Comparison of ENCODE assay signal across 26 mouse cellular contexts in the genomic region with DNA sequence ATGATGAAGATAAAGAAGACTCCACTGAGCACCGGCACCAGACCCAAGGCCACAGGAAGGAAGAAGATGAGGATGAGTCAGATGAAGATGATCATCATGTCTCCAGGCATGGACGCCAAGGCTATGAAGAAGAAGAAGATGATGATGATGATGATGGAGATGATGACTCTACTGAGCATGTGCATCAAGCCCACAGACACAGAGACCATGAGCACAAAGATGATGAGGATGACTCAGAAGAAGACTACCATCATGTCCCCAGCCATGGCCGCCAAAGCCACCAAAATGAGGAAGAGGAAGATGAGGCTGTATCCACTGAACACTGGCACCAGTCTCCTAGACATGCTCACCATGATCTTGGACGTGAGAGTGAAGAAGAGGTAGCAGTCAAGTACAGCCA. TPM values are rescaled to one million over a fixed set of nuclear protein-coding genes. Genes with fewer than 3 reads are reported as not detected.
DNase-seq lines count a peak whose midpoint lies in the region; ATAC-seq and TF ChIP-seq lines count a peak whose summit lies in the region.
"Had no signal": no experiment of that assay in that cellular context is flagged by ENCODE, and none has a peak within 500 bp of the region (broad histone marks: within the 10 kb centered on the region; RNA-seq: fewer than 3 reads in every experiment).

No protein-coding gene starts in this region.

- 80% methylated on average over 4 of the region's 4 CpGs for WGBS in heart, adult 2 months
- WGBS in heart, postnatal 0 days = 92% methylated on average over 4 of the region's 4 CpGs
- WGBS in neural tube, embryonic 15.5 days = 89% methylated on average over 4 of the region's 4 CpGs

- no peaks in the 10 kb centered on the region for H3K36me3 ChIP-seq in heart, adult 2 months (ENCODE audit: control insufficient read depth, insufficient read depth, low read length)
- H3K36me3 ChIP-seq in heart, postnatal 0 days (replicated peaks; ENCODE audit: control insufficient read depth, insufficient read depth, low read length) = no peaks in the 10 kb centered on the region
- no peaks in the 10 kb centered on the region for H3K36me3 ChIP-seq in CH12.LX (replicated peaks in 1 of 2; ENCODE audit: control insufficient read depth in 1 of 2, insufficient read depth in 1 of 2, low read length in 1 of 2)
- H3K36me3 ChIP-seq in neural tube, embryonic 15.5 days = 0 out of 2 replicates have a peak, but pooled peaks cover under 1% of the 10 kb centered on the region
- H3K36me3 ChIP-seq: embryonic facial prominence, embryonic 15.5 days; forebrain, embryonic 10.5 days; hindbrain, embryonic 10.5 days; hindbrain, embryonic 15.5 days had no signal

- dilution Hi-C loops in CH12.LX (cut with MboI; ENCODE audit: extremely low pct_ligation_motif_present, extremely low pct_unique_long_range_greater_than_20kb, low sequenced_read_pairs) = no loop called here

- H3K4me1 ChIP-seq in heart, adult 2 months (ENCODE audit: control insufficient read depth, insufficient read depth, low read length) = peaks cover 13% of the 10 kb centered on the region
- peaks cover 49% of the 10 kb centered on the region for H3K4me1 ChIP-seq in heart, postnatal 0 days (ENCODE audit: control insufficient read depth, insufficient read depth)
- peaks cover 43 to 67% of the 10 kb centered on the region in 2 experiments for H3K4me1 ChIP-seq in CH12.LX (ENCODE audit: control insufficient read depth in 1 of 2, insufficient read depth in 2 of 2)
- peaks cover 51% of the 10 kb centered on the region for H3K4me1 ChIP-seq in neural tube, embryonic 15.5 days

- no peak for TF ChIP-seq CTCF in heart, adult 2 months (IDR thresholded peaks at IDR 0.05)
- no peak for TF ChIP-seq CTCF in heart, postnatal 0 days (IDR thresholded peaks at IDR 0.05; ENCODE audit: low read depth)
- TF ChIP-seq CTCF in CH12.LX (conservative IDR thresholded peaks at IDR 0.05 in 1 of 2, IDR thresholded peaks at IDR 0.05 in 1 of 2; ENCODE audit: low read depth in 2 of 2, low read length in 2 of 2) = no peak

- no peak for ATAC-seq in heart, postnatal 0 days (ENCODE audit: insufficient read depth, low read depth)
- ATAC-seq in neural tube, embryonic 15.5 days (ENCODE audit: low FRiP score) = no peak
- ATAC-seq: forebrain, embryonic 14.5 days; inflammation-experienced regulatory T-cells, adult 6 months; intestine, postnatal 0 days had no signal

- TF ChIP-seq RAD21 in CH12.LX (IDR thresholded peaks at IDR 0.05; ENCODE audit: low read depth, low read length) = no peak

- H3K27me3 ChIP-seq in heart, adult 2 months (ENCODE audit: control insufficient read depth, insufficient read depth, low read length) = no peaks in the 10 kb centered on the region
- H3K27me3 ChIP-seq in heart, postnatal 0 days (ENCODE audit: control insufficient read depth, insufficient read depth, low read length) = no peaks in the 10 kb centered on the region; the same call in 1 of the 2 replicates
- H3K27me3 ChIP-seq in CH12.LX (replicated peaks) = peaks cover 85% of the 10 kb centered on the region
- H3K27me3 ChIP-seq in neural tube, embryonic 15.5 days (replicated peaks) = peaks cover 13% of the 10 kb centered on the region; the same call in 1 of the 2 replicates
- H3K27me3 ChIP-seq: embryonic facial prominence, embryonic 15.5 days had no signal

- peak overlapping the region; percentile 50 for H3K4me3 ChIP-seq in heart, adult 2 months
- H3K4me3 ChIP-seq in heart, postnatal 0 days (ENCODE audit: low read depth, low read length) = no peak overlapping the region
- H3K4me3 ChIP-seq in CH12.LX (replicated peaks in 1 of 3; ENCODE audit: low read depth in 2 of 3, low read length in 2 of 3, poor library complexity in 1 of 3) = no peak overlapping the region
- no peak overlapping the region for H3K4me3 ChIP-seq in neural tube, embryonic 15.5 days (replicated peaks)
- H3K4me3 ChIP-seq: embryonic facial prominence, embryonic 15.5 days; erythroblast, embryonic 14.5 days; forebrain, embryonic 10.5 days; hindbrain, embryonic 10.5 days; hindbrain, embryonic 15.5 days had no signal

- DNase-seq in heart, adult 2 months = no peak
- no peak for DNase-seq in heart, adult 18-20 months
- no peak for DNase-seq in heart, postnatal 0 days (ENCODE audit: low spot score)
- DNase-seq in heart, postnatal 36 days = no peak
- peak; percentile 48 for DNase-seq in CH12.LX (ENCODE audit: extremely low read depth)
- DNase-seq in retina, postnatal 1 day = no peak
- DNase-seq: adrenal gland, adult 8-10 months; adrenal gland, postnatal 36 days; cerebellum, adult 2 months; cerebellum, postnatal 10 days; embryo, embryonic 11 days had no signal

- no peak for TF ChIP-seq EP300 in heart, adult 2 months (IDR thresholded peaks at IDR 0.05; ENCODE audit: insufficient read depth, low read depth, low read length)
- no peak for TF ChIP-seq EP300 in heart, postnatal 0 days (IDR thresholded peaks at IDR 0.05; ENCODE audit: low read depth)
- peak; percentile 34; the same call in 1 of the 2 replicates for TF ChIP-seq EP300 in CH12.LX (IDR thresholded peaks at IDR 0.05; ENCODE audit: low read length)

- in situ Hi-C loops in CH12.LX (cut with MboI; ENCODE audit: low pct_ligation_motif_present, low pct_unique_long_range_greater_than_20kb, low sequenced_read_pairs) = no loop called here

- peak overlapping the region; percentile 94 for H3K4me2 ChIP-seq in heart, postnatal 0 days (ENCODE audit: low read depth, low read length)
- H3K4me2 ChIP-seq in CH12.LX (ENCODE audit: insufficient read depth, low read depth, poor library complexity, severe bottlenecking) = no peak overlapping the region
- H3K4me2 ChIP-seq in neural tube, embryonic 15.5 days = no peak overlapping the region
- H3K4me2 ChIP-seq: embryonic facial prominence, embryonic 15.5 days; hindbrain, embryonic 15.5 days had no signal

- intact Hi-C loops in heart, adult 2 months (cut with DNase I) = no loop called here
- intact Hi-C loops in heart, postnatal 36 days (cut with DNase I) = no loop called here

- no peak for TF ChIP-seq POLR2A in heart, adult 2 months (IDR thresholded peaks at IDR 0.05; ENCODE audit: insufficient read depth, low read depth, low read length)
- TF ChIP-seq POLR2A in CH12.LX (IDR thresholded peaks at IDR 0.05; ENCODE audit: low read depth, low read length) = no peak

- H3K79me2 ChIP-seq in heart, adult 2 months (replicated peaks; ENCODE audit: control insufficient read depth, insufficient read depth, low read length) = no peaks in the 10 kb centered on the region
- H3K79me2 ChIP-seq in CH12.LX (replicated peaks; ENCODE audit: control insufficient read depth, extremely low read depth, insufficient read depth, poor library complexity, severe bottlenecking) = no peaks in the 10 kb centered on the region

- H3K27ac ChIP-seq in heart, adult 2 months = peak overlapping the region; percentile 13
- H3K27ac ChIP-seq in heart, postnatal 0 days (ENCODE audit: low read depth) = no peak overlapping the region
- no peak overlapping the region for H3K27ac ChIP-seq in CH12.LX (ENCODE audit: insufficient read depth, low read depth)
- no peak overlapping the region for H3K27ac ChIP-seq in neural tube, embryonic 15.5 days (replicated peaks)
- H3K27ac ChIP-seq: embryonic facial prominence, embryonic 15.5 days; forebrain, embryonic 10.5 days; hindbrain, embryonic 10.5 days; hindbrain, embryonic 15.5 days had no signal

- no peak overlapping the region for H3K9ac ChIP-seq in heart, adult 2 months (ENCODE audit: low read depth, low read length)
- no peak overlapping the region for H3K9ac ChIP-seq in heart, postnatal 0 days (replicated peaks; ENCODE audit: low read depth, low read length)
- no peak overlapping the region for H3K9ac ChIP-seq in CH12.LX (ENCODE audit: insufficient read depth, low read depth)
- H3K9ac ChIP-seq in neural tube, embryonic 15.5 days (replicated peaks) = no peak overlapping the region
- H3K9ac ChIP-seq: embryonic facial prominence, embryonic 15.5 days; hindbrain, embryonic 15.5 days had no signal

- no peaks in the 10 kb centered on the region for H3K9me3 ChIP-seq in heart, postnatal 0 days (replicated peaks; ENCODE audit: control insufficient read depth, low read length)
- H3K9me3 ChIP-seq in CH12.LX (replicated peaks; ENCODE audit: low read length) = peaks cover 5% of the 10 kb centered on the region
- no peaks in the 10 kb centered on the region for H3K9me3 ChIP-seq in neural tube, embryonic 15.5 days (replicated peaks)
- H3K9me3 ChIP-seq: embryonic facial prominence, embryonic 15.5 days; forebrain, embryonic 10.5 days; hindbrain, embryonic 10.5 days; hindbrain, embryonic 15.5 days had no signal

RNA-seq across cellular contexts. Expression of a gene that starts 1.2 kb away (rescaled TPM):
- 1,000 to 10,000 TPM in 1 of 2 experiments, 100 to 1,000 TPM in 1; 863 to 1,007 TPM for total RNA-seq in heart, adult 2 months (2021)
- polyA plus RNA-seq in heart, adult 2 months (2012; rRNA removed) = 383 and 578 TPM in 2 replicates
- total RNA-seq in heart, adult 18-20 months (2021) = 100 to 1,000 TPM; 954 to 975 TPM
- total RNA-seq in heart, postnatal 0 days (2014; rRNA removed; ENCODE audit: low replicate concordance) = 38.8 and 39.7 TPM in 2 replicates
- polyA plus RNA-seq in heart, postnatal 0 days (2015; fragmentation: Nextera tagmentation; extraction: Ambion mirVana) = 43.8 and 45.9 TPM in 2 replicates
- 100 to 1,000 TPM; 842 to 873 TPM for total RNA-seq in heart, postnatal 36 days (2021)
- 0.13 and 0.21 TPM in 2 replicates for total RNA-seq in CH12.LX (2012; rRNA removed)
- total RNA-seq in CH12.LX (2014; rRNA removed) = not detected in 2 replicates
- 0.10 and 0.16 TPM in 2 replicates for polyA plus RNA-seq in CH12.LX (2012; ENCODE audit: insufficient read length, low read depth)
- 0.75 and 0.79 TPM in 2 replicates for polyA plus RNA-seq in neural tube, embryonic 15.5 days (2015; fragmentation: Nextera tagmentation; extraction: Ambion mirVana)
- polyA plus RNA-seq: erythroblast, embryonic 14.5 days; inflammation-experienced regulatory T-cells, adult 6 months had no signal

RNA-seq across cellular contexts. Expression of a gene that starts 2.7 kb away (rescaled TPM):
- 10 to 100 TPM; 21.0 to 21.4 TPM for total RNA-seq in heart, adult 2 months (2021)
- 38.7 and 40.9 TPM in 2 replicates for polyA plus RNA-seq in heart, adult 2 months (2012; rRNA removed)
- 10 to 100 TPM; 20.0 to 27.9 TPM for total RNA-seq in heart, adult 18-20 months (2021)
- total RNA-seq in heart, postnatal 0 days (2014; rRNA removed; ENCODE audit: low replicate concordance) = 15.8 and 44.0 TPM in 2 replicates
- 14.2 and 15.2 TPM in 2 replicates for polyA plus RNA-seq in heart, postnatal 0 days (2015; fragmentation: Nextera tagmentation; extraction: Ambion mirVana)
- total RNA-seq in heart, postnatal 36 days (2021) = 10 to 100 TPM; 24.6 to 27.4 TPM
- total RNA-seq in CH12.LX (2012; rRNA removed) (10.7 and 17.6 TPM in 2 replicates), CH12.LX (2014; rRNA removed) (8.6 and 12.0 TPM in 2 replicates)
- polyA plus RNA-seq in CH12.LX (2012; ENCODE audit: insufficient read length, low read depth) = 9.3 and 11.0 TPM in 2 replicates
- 9.4 and 12.0 TPM in 2 replicates for polyA plus RNA-seq in neural tube, embryonic 15.5 days (2015; fragmentation: Nextera tagmentation; extraction: Ambion mirVana)

RNA-seq across cellular contexts. Expression of a gene that starts 30.5 kb away (rescaled TPM):
- total RNA-seq in heart, adult 2 months (2021) = under 1 TPM; 0.11 to 0.26 TPM
- 0.09 and 0.14 TPM in 2 replicates for polyA plus RNA-seq in heart, adult 2 months (2012; rRNA removed)
- under 1 TPM in 1 of 2 experiments, not detected in 1; 0.33 TPM for total RNA-seq in heart, adult 18-20 months (2021)
- 0.15 and 1.8 TPM in 2 replicates for total RNA-seq in heart, postnatal 0 days (2014; rRNA removed; ENCODE audit: low replicate concordance)
- 0.58 and 0.68 TPM in 2 replicates for polyA plus RNA-seq in heart, postnatal 0 days (2015; fragmentation: Nextera tagmentation; extraction: Ambion mirVana)
- not detected for total RNA-seq in heart, postnatal 36 days (2021)
- total RNA-seq in CH12.LX (2012; rRNA removed) (1.5 and 1.9 TPM in 2 replicates), CH12.LX (2014; rRNA removed) (0.21 and 0.32 TPM in 2 replicates)
- 0.57 and 0.61 TPM in 2 replicates for polyA plus RNA-seq in CH12.LX (2012; ENCODE audit: insufficient read length, low read depth)
- 27.3 and 29.5 TPM in 2 replicates for polyA plus RNA-seq in neural tube, embryonic 15.5 days (2015; fragmentation: Nextera tagmentation; extraction: Ambion mirVana)
- total RNA-seq: common myeloid progenitor, adult 5-6 weeks had no signal

RNA-seq across cellular contexts. Expression of a gene that starts 34.1 kb away (rescaled TPM):
- 1 to 10 TPM; 1.0 to 1.6 TPM for total RNA-seq in heart, adult 2 months (2021)
- 2.3 and 3.4 TPM in 2 replicates for polyA plus RNA-seq in heart, adult 2 months (2012; rRNA removed)
- 1 to 10 TPM; 1.7 to 2.3 TPM for total RNA-seq in heart, adult 18-20 months (2021)
- total RNA-seq in heart, postnatal 0 days (2014; rRNA removed; ENCODE audit: low replicate concordance) = 0.46 TPM in 1 of 2 replicates, not detected in the other
- polyA plus RNA-seq in heart, postnatal 0 days (2015; fragmentation: Nextera tagmentation; extraction: Ambion mirVana) = 2.2 and 2.3 TPM in 2 replicates
- 1 to 10 TPM; 1.3 to 1.7 TPM for total RNA-seq in heart, postnatal 36 days (2021)
- total RNA-seq in CH12.LX (2012; rRNA removed) = 4.4 and 5.0 TPM in 2 replicates
- total RNA-seq in CH12.LX (2014; rRNA removed) = 3.5 and 3.8 TPM in 2 replicates
- 7.4 and 10.4 TPM in 2 replicates for polyA plus RNA-seq in CH12.LX (2012; ENCODE audit: insufficient read length, low read depth)
- 48.2 and 58.3 TPM in 2 replicates for polyA plus RNA-seq in neural tube, embryonic 15.5 days (2015; fragmentation: Nextera tagmentation; extraction: Ambion mirVana)
- total RNA-seq: gastrocnemius, adult 8-10 months had no signal
- polyA plus RNA-seq: erythroblast, embryonic 14.5 days; inflammation-experienced regulatory T-cells, adult 6 months had no signal

RNA-seq across cellular contexts. Expression of a gene that starts 59.0 kb away (rescaled TPM):
- not detected for total RNA-seq in heart, adult 2 months (2021)
- 0.38 and 0.55 TPM in 2 replicates for polyA plus RNA-seq in heart, adult 2 months (2012; rRNA removed)
- total RNA-seq in heart, adult 18-20 months (2021) = not detected
- not detected in 2 replicates for total RNA-seq in heart, postnatal 0 days (2014; rRNA removed; ENCODE audit: low replicate concordance)
- polyA plus RNA-seq in heart, postnatal 0 days (2015; fragmentation: Nextera tagmentation; extraction: Ambion mirVana) = not detected in 2 replicates
- total RNA-seq in heart, postnatal 36 days (2021) = not detected
- total RNA-seq in CH12.LX (2012; rRNA removed) = not detected in 2 replicates
- total RNA-seq in CH12.LX (2014; rRNA removed) = not detected in 2 replicates
- polyA plus RNA-seq in CH12.LX (2012; ENCODE audit: insufficient read length, low read depth) = not detected in 2 replicates
- polyA plus RNA-seq in neural tube, embryonic 15.5 days (2015; fragmentation: Nextera tagmentation; extraction: Ambion mirVana) = not detected in 2 replicates
- total RNA-seq: common myeloid progenitor, adult 5-6 weeks; gastrocnemius, adult 8-10 months; gastrocnemius, postnatal 4 days; heart, adult 8-10 months had no signal
- polyA plus RNA-seq: cerebellum, adult 2 months; embryonic facial prominence, embryonic 11.5 days; embryonic facial prominence, embryonic 15.5 days; erythroblast, embryonic 14.5 days; forebrain, embryonic 10.5 days; forebrain, embryonic 14.5 days; heart, embryonic 16.5 days; hindbrain, embryonic 10.5 days; hindbrain, embryonic 15.5 days; intestine, postnatal 0 days had no signal

Comparison
In these comparisons a context has a peak if more than half of its experiments do, and no peak if none do; other contexts are left out.
1. RNA of a gene that starts 1.2 kb away (total RNA-seq): 863 to 1,007 TPM in heart, adult 2 months, 954 to 975 TPM in heart, adult 18-20 months, 842 to 873 TPM in heart, postnatal 36 days and 38.8 to 39.7 TPM in heart, postnatal 0 days; 0.13 to 0.21 TPM in CH12.LX; every median in the first group is over 10 times any median in the second.